Mouse (Mus musculus) spleen, adult 18-20 months (tissue): Measurements from ENCODE around the gene Gabbr1.

Experiments
- DNase-seq, 2 experiments: peaks; one replicate each; pipeline ENCODE4 v3.0.0; 2022; ENCODE audit warnings: mixed read lengths in 2 of 2

Gene Gabbr1

DNA sequence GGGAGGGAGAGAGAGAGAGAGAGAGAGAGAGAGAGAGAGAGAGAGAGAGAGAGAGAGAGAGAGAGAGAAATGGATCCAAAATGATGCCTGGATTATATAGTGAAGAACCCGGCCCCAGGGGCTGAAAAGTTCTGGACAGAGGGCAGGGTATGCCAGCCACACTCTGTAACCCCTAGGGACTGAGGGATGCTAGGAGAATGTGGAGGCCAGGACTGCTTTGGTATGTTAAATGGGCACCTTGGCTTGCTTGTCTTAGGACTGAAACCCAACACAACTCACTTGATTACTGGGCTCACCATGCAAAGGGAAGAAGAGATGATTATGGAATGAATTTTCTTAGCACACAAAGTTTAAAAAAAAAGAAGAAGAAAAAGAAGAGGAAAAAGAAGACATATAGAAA, 32.4 kb downstream of the Gabbr1 start:
- no peak for DNase-seq

DNA sequence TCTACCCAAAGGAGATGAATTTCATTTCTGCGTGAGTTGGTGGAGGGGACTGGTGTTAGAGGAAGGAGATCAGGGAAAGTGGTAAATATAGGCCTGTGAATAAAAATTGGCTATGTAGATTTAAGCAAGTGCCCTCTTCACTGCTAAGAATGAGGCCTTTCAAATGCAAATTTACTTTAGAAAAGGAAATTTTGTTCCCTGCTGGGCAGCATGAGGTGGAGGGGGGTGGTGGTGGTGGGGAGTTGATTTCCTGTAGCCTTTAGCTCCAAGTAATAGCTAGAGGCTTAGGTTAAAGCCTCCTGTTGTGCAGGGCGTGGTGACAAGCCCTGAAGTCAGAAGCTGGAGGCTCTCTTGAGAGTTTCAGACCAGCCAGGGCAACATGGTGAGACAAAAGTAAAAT, 33.2 kb downstream of the Gabbr1 start:
- DNase-seq: no peak

DNA sequence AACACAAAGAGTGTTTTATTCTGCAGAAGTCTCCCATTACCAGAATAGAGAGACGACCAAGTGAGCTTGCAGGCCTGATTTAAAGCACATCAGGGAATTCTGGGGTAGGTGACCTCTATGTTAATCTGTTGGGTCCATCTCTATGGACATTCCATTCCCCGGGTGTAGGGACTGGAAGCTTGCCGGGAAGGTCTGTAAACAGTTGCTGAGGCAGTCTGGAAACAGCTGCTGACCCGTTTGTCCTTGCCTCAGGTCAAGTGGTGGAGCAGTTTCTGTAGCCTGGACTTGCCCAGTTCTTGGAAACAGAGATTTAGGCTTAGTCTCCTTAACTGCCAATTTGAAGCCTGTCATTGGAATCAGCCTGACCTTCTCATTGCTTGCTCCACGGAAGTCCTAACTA, 34.4 kb downstream of the Gabbr1 start:
- DNase-seq: no peak

DNA sequence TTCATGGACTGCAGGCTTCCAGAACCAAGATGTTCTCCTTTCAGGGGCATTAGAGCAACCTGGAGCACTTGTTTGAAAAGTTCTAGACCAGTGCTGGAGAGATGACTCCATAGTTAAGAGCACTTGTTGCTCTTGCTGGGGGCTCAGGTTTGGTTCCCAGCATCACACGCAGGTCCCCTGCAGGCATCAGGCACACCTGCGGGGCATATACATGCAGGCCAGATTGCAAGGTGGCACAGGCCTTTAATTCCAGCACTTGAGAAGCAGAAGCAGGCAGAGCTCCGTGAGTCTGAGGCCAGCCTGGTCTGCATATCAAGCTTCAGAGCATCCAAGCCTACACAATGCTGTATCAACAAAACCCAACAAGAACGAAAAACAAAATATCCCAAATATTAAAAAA, 35.9 kb downstream of the Gabbr1 start:
- DNase-seq: no peak

DNA sequence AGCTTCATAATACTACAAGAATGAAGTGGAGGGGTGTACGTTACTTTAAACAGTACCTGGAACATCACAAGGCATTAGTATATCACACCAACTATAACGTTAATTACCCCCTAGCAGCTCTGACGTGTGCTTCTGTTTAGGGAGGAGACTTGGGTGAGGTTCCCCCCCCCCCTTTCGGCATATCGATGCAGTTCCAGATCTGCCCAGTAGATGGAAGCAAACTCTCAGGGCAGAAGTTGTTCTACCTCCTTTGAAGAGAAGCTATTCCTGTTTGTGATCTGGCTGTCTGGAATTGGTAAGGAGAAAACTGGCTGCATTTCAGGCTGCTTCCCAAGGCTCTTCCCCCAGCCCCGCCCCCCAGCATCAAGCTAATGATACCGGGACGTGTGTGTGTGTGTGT, 37.6 kb downstream of the Gabbr1 start:
- DNase-seq: peak in 1 of 2 experiments; percentile 46

DNA sequence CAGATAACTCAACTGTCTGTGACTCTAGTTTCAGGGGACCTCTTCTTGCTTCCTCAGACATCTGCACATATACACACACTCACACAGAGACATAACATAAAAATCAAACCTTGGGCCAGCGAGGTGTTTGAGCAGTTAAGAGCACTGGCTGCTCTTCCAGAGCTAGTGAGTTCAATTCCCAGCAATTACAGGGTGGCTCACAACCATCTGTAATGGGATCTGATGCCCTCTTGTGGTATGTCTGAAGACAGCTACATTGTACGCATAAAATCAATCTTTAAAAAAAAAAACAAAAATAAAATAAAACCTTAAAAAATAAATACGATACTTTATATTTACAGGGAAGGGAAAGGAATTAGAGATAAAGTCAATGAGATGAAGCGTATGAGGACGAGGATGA, 38.9 kb downstream of the Gabbr1 start:
- DNase-seq: no peak

DNA sequence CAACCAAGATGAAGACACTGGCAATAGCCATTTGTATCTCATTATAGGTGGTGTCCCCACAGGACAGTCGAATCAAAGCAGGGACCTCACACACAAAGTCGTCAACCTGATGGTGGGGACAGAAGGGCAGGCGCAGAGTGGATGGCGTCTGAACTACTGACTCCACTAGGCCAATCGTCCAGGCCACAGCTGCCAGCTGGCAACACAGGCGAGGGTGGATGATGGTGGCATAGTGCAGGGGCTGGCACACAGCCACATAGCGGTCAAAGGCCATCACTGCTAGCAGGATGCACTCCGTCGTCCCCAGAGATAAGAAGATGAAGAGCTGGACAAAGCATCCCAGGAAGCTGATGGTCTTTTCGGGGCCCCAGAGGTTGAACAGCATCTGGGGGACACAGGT, 39.8 kb downstream of the Gabbr1 start:
- DNase-seq: no peak

DNA sequence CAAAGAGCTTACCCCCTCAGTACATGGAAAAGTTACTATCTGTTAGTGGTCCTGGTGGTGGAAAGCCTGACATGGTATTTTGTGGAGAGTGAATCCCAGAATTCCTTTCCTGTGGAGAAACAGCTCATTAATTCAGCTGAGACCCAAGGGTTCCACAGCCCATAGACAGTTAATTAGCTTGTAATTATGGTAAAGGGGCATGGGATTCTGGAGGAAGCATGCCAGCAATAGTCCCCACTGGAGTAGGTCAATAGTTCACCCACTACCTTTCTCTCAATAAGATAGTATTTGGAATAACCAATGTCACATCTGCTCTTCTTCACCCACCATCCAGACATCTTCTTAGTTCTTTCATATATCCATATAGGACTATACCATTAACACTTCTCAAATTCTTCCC, 42.6 kb downstream of the Gabbr1 start, which contains the start of gene Olfr90:
TSS of gene Olfr90 (minus strand) at position 101 of the 400 bp plus-strand sequence.
- DNase-seq: no peak

DNA sequence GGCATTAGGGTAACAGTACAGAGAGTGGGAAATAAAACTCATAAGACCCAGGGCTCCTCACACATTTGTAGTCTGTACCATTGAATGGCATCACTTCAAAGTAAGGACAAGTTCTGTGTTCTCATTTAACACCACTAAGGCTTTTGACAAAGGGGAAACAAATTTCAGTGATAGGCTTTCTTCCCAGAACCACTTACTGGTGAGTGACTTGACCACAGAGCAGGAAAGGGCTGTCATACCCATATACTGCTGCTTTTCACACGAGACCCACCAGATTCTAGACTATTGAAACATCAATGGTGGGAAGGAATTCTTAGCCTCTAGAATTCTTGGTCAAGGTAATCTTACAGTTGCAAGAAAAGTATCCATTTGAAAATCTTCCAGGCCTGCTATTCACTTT, 46.4 kb downstream of the Gabbr1 start:
- no peak for DNase-seq

DNA sequence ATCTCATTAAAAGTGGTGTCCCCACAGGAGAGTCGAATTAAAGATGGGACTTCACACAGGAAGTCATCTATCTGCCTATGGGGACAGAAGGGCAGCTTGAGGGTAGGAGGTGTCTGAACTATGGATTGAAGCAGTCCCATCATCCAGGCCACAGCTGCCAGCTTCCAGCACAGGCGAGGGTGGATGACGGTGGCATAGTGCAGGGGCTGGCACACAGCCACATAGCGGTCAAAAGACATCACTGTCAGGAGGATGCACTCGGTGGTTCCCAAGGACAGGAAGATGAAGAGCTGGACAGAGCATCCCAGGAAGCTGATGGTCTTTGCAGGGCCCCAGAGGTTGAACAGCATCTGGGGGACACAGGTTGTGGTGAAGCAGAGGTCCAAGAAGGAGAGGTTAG, 47.5 kb downstream of the Gabbr1 start:
- DNase-seq: no peak

DNA sequence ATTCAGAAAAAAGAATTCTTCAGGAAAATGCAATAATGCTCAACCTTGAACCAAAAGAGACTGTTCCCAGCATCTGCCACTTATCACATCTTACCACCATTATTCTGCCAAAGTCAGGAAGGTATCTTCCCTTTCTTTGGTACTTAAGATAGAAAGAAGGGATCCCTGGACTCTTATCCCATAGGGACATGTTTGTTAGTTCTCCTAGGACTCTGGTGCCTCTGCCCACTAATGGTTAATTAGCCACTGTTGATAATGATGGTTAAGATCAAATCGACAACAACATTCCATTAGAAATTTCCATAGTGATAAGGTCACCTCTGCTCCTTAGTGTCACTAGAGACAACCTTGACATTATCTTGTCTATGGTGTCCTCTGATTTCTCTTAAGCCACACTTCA, 52.4 kb downstream of the Gabbr1 start, which contains the start of gene Olfr91:
TSS of gene Olfr91 (minus strand) at position 101 of the 400 bp plus-strand sequence.
- DNase-seq: no peak

DNA sequence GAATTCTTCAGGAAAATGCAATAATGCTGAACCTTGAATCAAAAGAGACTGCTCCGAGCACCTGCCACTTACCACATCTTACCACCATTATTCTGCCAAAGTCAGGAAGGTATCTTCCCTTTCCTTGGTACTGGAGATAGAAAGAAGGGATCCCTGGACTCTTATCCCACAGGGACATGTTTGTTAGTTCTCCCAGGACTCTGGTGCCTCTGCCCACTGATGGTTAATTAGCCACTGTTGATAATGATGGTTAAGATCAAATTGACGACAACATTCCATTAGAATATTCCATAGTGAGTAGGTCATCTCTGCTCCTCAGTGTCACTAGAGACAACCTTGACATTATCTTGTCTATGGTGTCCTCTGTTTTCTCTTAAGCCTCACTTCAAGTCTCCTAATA, 74.2 kb downstream of the Gabbr1 start, which contains the start of gene Olfr92:
TSS of gene Olfr92 (minus strand) at position 101 of the 400 bp plus-strand sequence.
- no peak for DNase-seq
